ENCODE assay signal across 8 mouse cellular contexts in the genomic region with DNA sequence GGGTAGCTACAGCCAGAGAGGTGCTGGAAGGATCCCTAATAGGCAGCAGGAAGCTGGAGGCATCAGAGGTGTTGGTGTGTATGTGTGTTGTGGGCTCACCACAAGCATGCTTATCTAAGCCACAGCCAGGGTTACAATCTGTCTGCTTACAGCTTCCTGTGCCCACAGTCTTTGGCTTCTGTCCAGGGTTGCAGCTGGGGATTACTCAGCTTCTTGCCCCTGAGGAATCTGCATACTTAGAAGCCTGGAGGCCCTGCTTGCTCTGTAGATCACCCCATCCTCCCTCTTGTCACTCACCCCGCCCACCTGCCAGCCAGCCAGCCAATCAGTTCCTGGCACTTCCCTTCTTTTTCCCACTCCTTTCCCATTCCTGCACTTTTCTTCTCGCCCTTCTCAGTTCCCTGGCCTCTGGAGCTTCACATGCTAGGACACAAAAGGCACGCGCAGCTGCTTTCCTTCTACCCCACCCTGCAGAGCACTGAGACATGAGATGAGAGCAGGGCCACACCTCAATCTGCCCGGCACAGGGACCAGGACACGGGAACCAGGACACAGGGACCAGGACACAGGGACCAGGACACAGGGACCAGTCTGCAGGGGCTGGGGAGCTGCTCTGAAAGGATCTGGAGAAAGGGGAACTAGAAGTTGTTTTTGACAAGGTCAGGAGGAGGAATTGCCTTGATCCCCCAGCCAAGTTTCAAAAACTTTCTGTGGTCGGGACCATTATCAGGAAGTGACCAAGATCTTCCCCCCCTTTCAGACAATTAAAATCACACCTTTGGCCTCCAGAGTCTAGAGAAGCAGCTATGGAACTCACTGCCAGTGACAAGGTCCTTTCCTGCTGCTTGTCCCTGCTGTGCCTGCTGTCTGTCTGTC.
DNase-seq lines count a peak whose midpoint lies in the region; ATAC-seq and TF ChIP-seq lines count a peak whose summit lies in the region.
"Not testable (repeated sequence)": the region's sequence is repeated elsewhere in the genome, so short reads cannot be mapped to it uniquely, and the experiment has no call there.

No protein-coding gene starts in this region.

- not testable (repeated sequence) for H3K4me2 ChIP-seq in forebrain, embryonic 12.5 days; hindbrain, postnatal 0 days (ENCODE audit: low read depth, low read length); midbrain, embryonic 14.5 days (ENCODE audit: low read length)

- TF ChIP-seq CTCF in hindbrain, postnatal 0 days (IDR thresholded peaks at IDR 0.05; ENCODE audit: low read depth): not testable (repeated sequence)

- H3K9ac ChIP-seq in forebrain, embryonic 12.5 days; hindbrain, postnatal 0 days (replicated peaks; ENCODE audit: low read length); midbrain, embryonic 14.5 days (replicated peaks; ENCODE audit: low read length): not testable (repeated sequence)

- H3K4me3 ChIP-seq in forebrain, embryonic 12.5 days (replicated peaks); hindbrain, postnatal 0 days (ENCODE audit: low read length); midbrain, embryonic 14.5 days (replicated peaks; ENCODE audit: low read depth, low read length): not testable (repeated sequence)

- H3K36me3 ChIP-seq in forebrain, embryonic 12.5 days (replicated peaks); hindbrain, postnatal 0 days (ENCODE audit: insufficient read depth, low read length); midbrain, embryonic 14.5 days (ENCODE audit: control insufficient read depth, insufficient read depth, low read length): not testable (repeated sequence)

- H3K4me1 ChIP-seq in forebrain, embryonic 12.5 days; hindbrain, postnatal 0 days (ENCODE audit: insufficient read depth, low read length); midbrain, embryonic 14.5 days (ENCODE audit: control insufficient read depth, insufficient read depth, low read length): not testable (repeated sequence)

- peak; percentile 84 for ATAC-seq in activated CD4-positive, CD25-positive, alpha-beta regulatory T cell, adult 4 months
- ATAC-seq in forebrain, embryonic 12.5 days (ENCODE audit: low FRiP score): peak; percentile 79
- ATAC-seq in hindbrain, postnatal 0 days: peak; percentile 68
- peak; percentile 81 for ATAC-seq in midbrain, embryonic 14.5 days (ENCODE audit: low FRiP score, low TSS enrichment)

- DNase-seq in heart, adult 8-10 months (ENCODE audit: low spot score): peak; percentile 7
- DNase-seq in hindbrain, postnatal 0 days (ENCODE audit: low spot score); midbrain, embryonic 14.5 days: not testable (repeated sequence)
- peak; percentile 28 for DNase-seq in kidney, postnatal 10 days
- DNase-seq in lung, adult 18-20 months: peak; percentile 6 to 10
- DNase-seq in right cerebral cortex, postnatal 10 days (ENCODE audit: low spot score in 2 of 2): peak; percentile 20 to 22

- H3K27ac ChIP-seq in forebrain, embryonic 12.5 days; hindbrain, postnatal 0 days; midbrain, embryonic 14.5 days (replicated peaks; ENCODE audit: low read depth, low read length): not testable (repeated sequence)

- not testable (repeated sequence) for H3K27me3 ChIP-seq in forebrain, embryonic 12.5 days; hindbrain, postnatal 0 days (ENCODE audit: insufficient read depth, low read length); midbrain, embryonic 14.5 days (ENCODE audit: control insufficient read depth, insufficient read depth, low read length)

- no CpG with 5 or more reads among the region's 7 CpGs for WGBS in forebrain, embryonic 12.5 days
- WGBS in hindbrain, postnatal 0 days: no CpG with 5 or more reads among the region's 7 CpGs
- no CpG with 5 or more reads among the region's 7 CpGs for WGBS in midbrain, embryonic 14.5 days

- not testable (repeated sequence) for H3K9me3 ChIP-seq in forebrain, embryonic 12.5 days; hindbrain, postnatal 0 days (ENCODE audit: low read length); midbrain, embryonic 14.5 days (ENCODE audit: control insufficient read depth, low read length)
